Mouse (Mus musculus) ES-Bruce4 (cell line): ENCODE measurements at regions not wholly inside any gene's neighbourhood (a gene's known extent, or its start where the extent isn't known, plus 50 kb on each side); places are given as distances from the start of the nearest gene placed in this dataset.

Experiments used
- H3K27ac ChIP-seq: 2 replicates; pipeline ENCODE4 v1.5.1; 2012; ENCODE audit warnings: low read length, inconsistent platforms; ENCODE audit not compliant: insufficient read depth
- H3K27me3 ChIP-seq: 2 replicates; pipeline ENCODE4 v1.6.1; 2012; ENCODE audit warnings: mild to moderate bottlenecking, low read length, inconsistent platforms; ENCODE audit not compliant: control insufficient read depth, poor library complexity, insufficient read depth, severe bottlenecking
- H3K36me3 ChIP-seq: 2 replicates; pipeline ENCODE4 v1.6.1; 2012; ENCODE audit warnings: inconsistent platforms, mild to moderate bottlenecking, low read length, moderate library complexity; ENCODE audit not compliant: control insufficient read depth, poor library complexity, insufficient read depth, severe bottlenecking
- H3K4me1 ChIP-seq: one replicate; pipeline ENCODE4 v1.8.1; 2011; ENCODE audit warnings: low read length; ENCODE audit not compliant: control insufficient read depth, insufficient read depth
- H3K4me3 ChIP-seq: 2 replicates; pipeline ENCODE4 v1.5.1; 2011; ENCODE audit warnings: low read depth, mild to moderate bottlenecking, low read length
- H3K9ac ChIP-seq: 2 replicates; pipeline ENCODE4 v1.6.1; 2012; ENCODE audit warnings: low read depth, mild to moderate bottlenecking, inconsistent platforms; ENCODE audit not compliant: poor library complexity, severe bottlenecking
- H3K9me3 ChIP-seq: replicated peaks from 2 replicates; pipeline ENCODE4 v1.6.1; 2012; ENCODE audit warnings: mild to moderate bottlenecking, low read length, inconsistent platforms; ENCODE audit not compliant: control insufficient read depth, poor library complexity, insufficient read depth, severe bottlenecking
- CTCF ChIP-seq: IDR thresholded peaks from one replicate; pipeline ENCODE4 v1.8.1; 2011; ENCODE audit warnings: low read depth, low read length
- EP300 ChIP-seq: IDR thresholded peaks from 2 replicates; pipeline ENCODE4 v1.6.1; 2011; ENCODE audit warnings: low read depth, low read length; ENCODE audit not compliant: insufficient read depth
- POLR2A ChIP-seq: IDR thresholded peaks from one replicate; pipeline ENCODE4 v1.8.1; 2011; ENCODE audit warnings: low read length; ENCODE audit not compliant: insufficient read depth

- H3K27ac ChIP-seq, result no peak overlapping the region
- no peaks in the 10 kb centered on the region for H3K36me3 ChIP-seq
- H3K4me1 ChIP-seq, result peaks cover 1% of the 10 kb centered on the region
- H3K4me3 ChIP-seq, result no peak overlapping the region
- peaks cover 6% of the 10 kb centered on the region for H3K9me3 ChIP-seq
- H3K27me3 ChIP-seq, result no peaks in the 10 kb centered on the region
- TF ChIP-seq CTCF (no peak), POLR2A (no peak), EP300 (no peak)
- no peak overlapping the region for H3K9ac ChIP-seq
Measured at GRCm38 (mm10) chr14:61715746-61716145, 108.5 kb downstream of the Kcnrg start.

- no peak for TF ChIP-seq EP300
- no peak for TF ChIP-seq CTCF
- no peak for TF ChIP-seq POLR2A
- H3K27ac ChIP-seq, result no peak overlapping the region
- H3K27me3 ChIP-seq, result no peaks in the 10 kb centered on the region
- H3K4me1 ChIP-seq, result no peaks in the 10 kb centered on the region
- no peak overlapping the region for H3K4me3 ChIP-seq
- no peaks in the 10 kb centered on the region for H3K36me3 ChIP-seq
- peaks cover 6% of the 10 kb centered on the region for H3K9me3 ChIP-seq
- no peak overlapping the region for H3K9ac ChIP-seq
Measured at GRCm38 (mm10) chr14:61718392-61719124, 111.3 kb downstream of the Kcnrg start.

- TF ChIP-seq EP300, result no peak
- TF ChIP-seq POLR2A, result no peak
- TF ChIP-seq CTCF, result no peak
- no peaks in the 10 kb centered on the region for H3K4me1 ChIP-seq
- H3K4me3 ChIP-seq, result no peak overlapping the region
Measured at GRCm38 (mm10) chr14:61721302-61721701, 114.0 kb downstream of the Kcnrg start.

GRCm38 (mm10) chr14:61724942-61725341, 117.7 kb downstream of the Kcnrg start:
- Histone ChIP-seq H3K9ac (no peak overlapping the region), H3K27ac (no peak overlapping the region), H3K4me1 (no peaks in the 10 kb centered on the region), H3K36me3 (no peaks in the 10 kb centered on the region), H3K27me3 (no peaks in the 10 kb centered on the region), H3K9me3 (no peaks in the 10 kb centered on the region), H3K4me3 (no peak overlapping the region)
- TF ChIP-seq POLR2A (no peak), EP300 (no peak), CTCF (no peak)

More at GRCm38 (mm10) chr14:61721302-61721701, 114.0 kb downstream of the Kcnrg start:
- H3K36me3 ChIP-seq, result no peaks in the 10 kb centered on the region
- H3K9me3 ChIP-seq, result no peaks in the 10 kb centered on the region; the same call in 1 of the 2 replicates
- H3K27ac ChIP-seq, result no peak overlapping the region
- no peaks in the 10 kb centered on the region for H3K27me3 ChIP-seq
- H3K9ac ChIP-seq, result no peak overlapping the region

- Histone ChIP-seq H3K36me3 (no peaks in the 10 kb centered on the region), H3K4me3 (no peak overlapping the region), H3K9me3 (peaks cover 7% of the 10 kb centered on the region; the same call in 1 of the 2 replicates), H3K27ac (no peak overlapping the region), H3K27me3 (no peaks in the 10 kb centered on the region), H3K4me1 (no peaks in the 10 kb centered on the region), H3K9ac (no peak overlapping the region)
- TF ChIP-seq CTCF (no peak), POLR2A (no peak), EP300 (no peak)
Measured at GRCm38 (mm10) chr14:61728562-61728961, 121.3 kb downstream of the Kcnrg start.

- Histone ChIP-seq H3K4me1 (peaks cover 2% of the 10 kb centered on the region), H3K9me3 (peaks cover 17% of the 10 kb centered on the region), H3K9ac (no peak overlapping the region), H3K27me3 (no peaks in the 10 kb centered on the region), H3K36me3 (no peaks in the 10 kb centered on the region), H3K27ac (peak overlapping the region; percentile 43), H3K4me3 (no peak overlapping the region)
- TF ChIP-seq EP300 (no peak), POLR2A (no peak), CTCF (no peak)
Measured at GRCm38 (mm10) chr14:61735541-61735940, 128.3 kb downstream of the Kcnrg start.
